Mouse (Mus musculus) T-helper 1 cell (primary cell): ENCODE measurements around the gene Spata18.

Experiments used
- in situ Hi-C: fragments of 300-600 bp; cut with MboI, MseI; formaldehyde crosslinking; loops from one replicate; pipeline ENCODE4 v1.15.1; 2025; ENCODE audit warnings: high pct_unique_total_duplicates

Spata18 gene

GRCm38 (mm10) chr5:73651061-73651854 lies at the start of gene Spata18:
Gene Spata18 (plus strand): TSS chr5:73651379.
- in situ Hi-C loops = no loop called here

GRCm38 (mm10) chr5:73602865-73603264 lies 48.3 kb upstream of the Spata18 start:
- in situ Hi-C loops = no loop called here

- in situ Hi-C loops = no loop called here
These were observed 46.6 kb upstream of the Spata18 start for GRCm38 (mm10) chr5:73604542-73604941.

GRCm38 (mm10) chr5:73604964-73605363 lies 46.2 kb upstream of the Spata18 start:
- in situ Hi-C loops = no loop called here

- in situ Hi-C loops = no loop called here
These were observed 40.1 kb upstream of the Spata18 start for GRCm38 (mm10) chr5:73611071-73611470.

- in situ Hi-C loops = no loop called here
These were observed 37.9 kb upstream of the Spata18 start for GRCm38 (mm10) chr5:73613296-73613695.

GRCm38 (mm10) chr5:73615211-73615610 lies 36.0 kb upstream of the Spata18 start:
- in situ Hi-C loops = no loop called here

- in situ Hi-C loops = no loop called here
These were observed 32.2 kb upstream of the Spata18 start for GRCm38 (mm10) chr5:73618969-73619368.

GRCm38 (mm10) chr5:73625505-73625904 lies 25.7 kb upstream of the Spata18 start:
- in situ Hi-C loops = loop anchor here (5.0 kb wide), 1 partner anchor 193 kb away; no protein-coding TSS in a partner anchor

GRCm38 (mm10) chr5:73626842-73627241 lies 24.3 kb upstream of the Spata18 start:
- in situ Hi-C loops = loop anchor here (5.0 kb wide), 1 partner anchor 195 kb away; no protein-coding TSS in a partner anchor

GRCm38 (mm10) chr5:73627559-73627958 lies 23.6 kb upstream of the Spata18 start:
- in situ Hi-C loops = loop anchor here (5.0 kb wide), 1 partner anchor 195 kb away; no protein-coding TSS in a partner anchor

- in situ Hi-C loops = loop anchor here (5.0 kb wide), 1 partner anchor 196 kb away; no protein-coding TSS in a partner anchor
These were observed 23.2 kb upstream of the Spata18 start for GRCm38 (mm10) chr5:73627991-73628390.

GRCm38 (mm10) chr5:73630141-73630540 lies 21.0 kb upstream of the Spata18 start:
- in situ Hi-C loops = loop anchor here (10.0 kb wide), 1 partner anchor 85 kb away; no protein-coding TSS in a partner anchor

GRCm38 (mm10) chr5:73631001-73631558 lies 20.1 kb upstream of the Spata18 start:
- in situ Hi-C loops = loop anchor here (10.0 kb wide), 1 partner anchor 86 kb away; no protein-coding TSS in a partner anchor

- in situ Hi-C loops = loop anchor here (10.0 kb wide), 1 partner anchor 87 kb away; no protein-coding TSS in a partner anchor
These were observed 18.9 kb upstream of the Spata18 start, which contains the start of gene Lrrc66 for GRCm38 (mm10) chr5:73632291-73632690. Gene Lrrc66 (minus strand): TSS chr5:73632526.

GRCm38 (mm10) chr5:73633141-73633540 lies 18.0 kb upstream of the Spata18 start:
- in situ Hi-C loops = loop anchor here (10.0 kb wide), 1 partner anchor 88 kb away; no protein-coding TSS in a partner anchor

GRCm38 (mm10) chr5:73637337-73638107 lies 13.7 kb upstream of the Spata18 start:
- in situ Hi-C loops = loop anchor here (10.0 kb wide), 1 partner anchor 93 kb away; no protein-coding TSS in a partner anchor

GRCm38 (mm10) chr5:73641058-73641457 lies 10.1 kb upstream of the Spata18 start:
- in situ Hi-C loops = no loop called here

- in situ Hi-C loops = no loop called here
These were observed 9.1 kb upstream of the Spata18 start for GRCm38 (mm10) chr5:73642091-73642490.

GRCm38 (mm10) chr5:73647261-73647900 lies 3.8 kb upstream of the Spata18 start, which contains the start of gene Sgcb:
Gene Sgcb (minus strand): TSS chr5:73647790.
- in situ Hi-C loops = no loop called here

GRCm38 (mm10) chr5:73650365-73650964 lies 714 bp upstream of the Spata18 start:
- in situ Hi-C loops = no loop called here
